Mouse (Mus musculus): ENCODE results near the gene Gm14190.

DNA sequence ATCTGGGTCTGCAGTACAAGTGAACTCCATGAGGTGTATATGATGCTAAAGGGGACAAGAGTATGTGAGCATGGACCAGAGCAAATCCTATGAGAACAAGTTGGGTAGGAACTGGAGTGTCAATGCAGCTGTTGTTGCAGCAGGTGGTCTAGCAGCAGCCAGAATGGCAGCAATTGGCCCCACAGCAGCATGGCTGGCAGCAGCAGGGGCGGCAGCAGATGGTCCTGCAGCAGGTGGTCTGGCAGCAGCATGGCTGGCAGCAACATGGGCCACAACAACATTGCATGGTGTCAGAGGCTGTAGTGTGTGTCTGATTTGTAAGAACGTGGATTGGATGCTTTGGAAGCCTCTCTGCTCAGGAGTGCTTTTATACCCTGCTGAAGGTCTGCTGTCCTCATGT is 33.5 kb upstream of the Gm14190 start:
- TF ChIP-seq CTCF (IDR thresholded peaks at IDR 0.05; ENCODE audit: low read depth) = no peak
- TF ChIP-seq EP300 (IDR thresholded peaks at IDR 0.05; ENCODE audit: low read depth) = no peak
